Mouse (Mus musculus) heart, embryonic 16.5 days (tissue): ENCODE data around the gene Fam50b. TPM values are rescaled to one million over a fixed set of nuclear protein-coding genes. Genes with fewer than 3 reads are reported as not detected.

Experiments
- ATAC-seq: fragments of 200-750 bp; cut with Nextera tagmentation; replicated peaks from 2 replicates; pipeline ENCODE4 v1.8.0; 2017; ENCODE audit warnings: moderate number of reproducible peaks; ENCODE audit not compliant: insufficient read depth, low FRiP score; ENCODE audit errors: extremely low read depth
- H3K27ac ChIP-seq: fragments of 300-500 bp; sonication (generic); 2 replicates; pipeline ENCODE4 v1.5.1; 2014; ENCODE audit warnings: mild to moderate bottlenecking, low read length, control low read depth, moderate library complexity
- H3K27me3 ChIP-seq: fragments of 300-500 bp; sonication (generic); 2 replicates; pipeline ENCODE4 v1.6.1; 2014; ENCODE audit warnings: low read length, mixed read lengths; ENCODE audit not compliant: control insufficient read depth, insufficient read depth
- H3K36me3 ChIP-seq: fragments of 300-500 bp; sonication (generic); 2 replicates; pipeline ENCODE4 v1.6.1; 2014; ENCODE audit not compliant: control insufficient read depth, insufficient read depth
- H3K4me1 ChIP-seq: fragments of 300-500 bp; sonication (generic); 2 replicates; pipeline ENCODE4 v1.6.1; 2014; ENCODE audit warnings: low read length, mixed read lengths; ENCODE audit not compliant: control insufficient read depth, insufficient read depth
- H3K4me2 ChIP-seq: fragments of 300-500 bp; sonication (generic); 2 replicates; pipeline ENCODE4 v1.6.1; 2014; ENCODE audit warnings: low read depth, mild to moderate bottlenecking, control low read depth, low read length
- H3K4me3 ChIP-seq: fragments of 300-500 bp; sonication (generic); 2 replicates; pipeline ENCODE4 v1.5.1; 2014; ENCODE audit warnings: mild to moderate bottlenecking, control low read depth, low read length
- H3K9ac ChIP-seq: fragments of 300-500 bp; sonication (generic); 2 replicates; pipeline ENCODE4 v1.6.1; 2014; ENCODE audit warnings: low read length, control low read depth
- H3K9me3 ChIP-seq: fragments of 300-500 bp; sonication (generic); replicated peaks from 2 replicates; pipeline ENCODE4 v1.6.1; 2016; ENCODE audit warnings: low read length; ENCODE audit not compliant: control insufficient read depth
- WGBS: fragments of 180-500 bp; shearing (Covaris S2); extraction: QIAGEN DNeasy Blood & Tissue Kit; methylation state at CpG from one replicate; pipeline ENCODE4 v1.1.7; 2014; 5-methylcytosine and 5-hydroxymethylcytosine counted together
- polyA plus RNA-seq: library from polyadenylated mRNA; unstranded; fragments of >200 nt; fragmentation: Nextera tagmentation; extraction: Ambion mirVana; gene quantifications from 2 replicates; pipeline ENCODE4 v1.2.1, GENCODE M21; 2015

The Fam50b gene
- polyA plus RNA-seq, 1 experiment from 2014 or later: not detected

GRCm38 (mm10) chr13:34780856-34781610, 46.4 kb downstream of the Fam50b start:
- Histone ChIP-seq H3K9me3 (no peaks in the 10 kb centered on the region), H3K27me3 (no peaks in the 10 kb centered on the region), H3K9ac (no peak overlapping the region), H3K4me1 (peaks cover 11% of the 10 kb centered on the region), H3K4me2 (no peak overlapping the region), H3K4me3 (no peak overlapping the region), H3K36me3 (no peaks in the 10 kb centered on the region), H3K27ac (peak overlapping the region; percentile 75)
- 54% methylated on average over 7 of the region's 7 CpGs for WGBS
- ATAC-seq: no peak

- peak; percentile 65; the same call in 1 of the 2 replicates for ATAC-seq
- WGBS: 51% methylated on average over 4 of the region's 4 CpGs
Measured at GRCm38 (mm10) chr13:34781611-34782009, 47.0 kb downstream of the Fam50b start.

GRCm38 (mm10) chr13:34784818-34785217, 50.2 kb downstream of the Fam50b start:
- Histone ChIP-seq H3K4me3 (no peak overlapping the region), H3K27ac (no peak overlapping the region), H3K4me1 (peaks cover 23% of the 10 kb centered on the region), H3K9ac (no peak overlapping the region), H3K9me3 (no peaks in the 10 kb centered on the region), H3K27me3 (no peaks in the 10 kb centered on the region; the same call in 1 of the 2 replicates), H3K36me3 (no peaks in the 10 kb centered on the region), H3K4me2 (no peak overlapping the region)
- 62% methylated on average over 8 of the region's 8 CpGs for WGBS
- 0 out of 2 replicates have a peak, but pooled peaks have one; percentile 28 for ATAC-seq

More at GRCm38 (mm10) chr13:34781611-34782009, 47.0 kb downstream of the Fam50b start:
- Histone ChIP-seq H3K9ac (no peak overlapping the region), H3K4me2 (no peak overlapping the region), H3K9me3 (no peaks in the 10 kb centered on the region), H3K4me3 (no peak overlapping the region), H3K4me1 (peaks cover 11% of the 10 kb centered on the region), H3K36me3 (no peaks in the 10 kb centered on the region), H3K27me3 (no peaks in the 10 kb centered on the region), H3K27ac (peak overlapping the region; percentile 75)

- Histone ChIP-seq H3K36me3 (no peaks in the 10 kb centered on the region), H3K4me1 (peaks cover 14% of the 10 kb centered on the region), H3K27me3 (no peaks in the 10 kb centered on the region; the same call in 1 of the 2 replicates), H3K4me3 (no peak overlapping the region), H3K27ac (no peak overlapping the region), H3K9me3 (no peaks in the 10 kb centered on the region), H3K4me2 (no peak overlapping the region), H3K9ac (no peak overlapping the region)
- 72% methylated on average over 5 of the region's 5 CpGs for WGBS
- ATAC-seq: no peak
Measured at GRCm38 (mm10) chr13:34786634-34787033, 52.0 kb downstream of the Fam50b start.

GRCm38 (mm10) chr13:34787546-34787945, 52.9 kb downstream of the Fam50b start:
- H3K4me2 ChIP-seq: no peak overlapping the region
- 67% methylated on average over 5 of the region's 5 CpGs for WGBS
- H3K9me3 ChIP-seq: no peaks in the 10 kb centered on the region
- no peaks in the 10 kb centered on the region for H3K36me3 ChIP-seq
- H3K4me3 ChIP-seq: no peak overlapping the region
- no peaks in the 10 kb centered on the region; the same call in 1 of the 2 replicates for H3K27me3 ChIP-seq
- H3K27ac ChIP-seq: no peak overlapping the region
- peaks cover 13% of the 10 kb centered on the region for H3K4me1 ChIP-seq
- no peak for ATAC-seq
- H3K9ac ChIP-seq: no peak overlapping the region

GRCm38 (mm10) chr13:34789176-34789818, 54.6 kb downstream of the Fam50b start:
- no peak overlapping the region for H3K4me3 ChIP-seq
- H3K36me3 ChIP-seq: no peaks in the 10 kb centered on the region
- no peak overlapping the region for H3K4me2 ChIP-seq
- H3K9ac ChIP-seq: no peak overlapping the region
- H3K4me1 ChIP-seq: peaks cover 16% of the 10 kb centered on the region
- whole genome bisulfite sequencing: 48% methylated on average over 3 of the region's 3 CpGs
- H3K27ac ChIP-seq: peak overlapping the region; percentile 63
- no peaks in the 10 kb centered on the region; the same call in 1 of the 2 replicates for H3K27me3 ChIP-seq
- no peaks in the 10 kb centered on the region for H3K9me3 ChIP-seq
- ATAC-seq: peak; percentile 77

- Histone ChIP-seq H3K27me3 (no peaks in the 10 kb centered on the region; the same call in 1 of the 2 replicates), H3K36me3 (no peaks in the 10 kb centered on the region), H3K9me3 (no peaks in the 10 kb centered on the region), H3K9ac (no peak overlapping the region), H3K27ac (no peak overlapping the region), H3K4me3 (no peak overlapping the region), H3K4me1 (peaks cover 16% of the 10 kb centered on the region), H3K4me2 (no peak overlapping the region)
- WGBS: 51% methylated on average over 7 of the region's 7 CpGs
- no peak for ATAC-seq
Measured at GRCm38 (mm10) chr13:34793066-34793465, 58.4 kb downstream of the Fam50b start.

- WGBS: 31% methylated on average over 2 of the region's 2 CpGs
- Histone ChIP-seq H3K9ac (no peak overlapping the region), H3K9me3 (no peaks in the 10 kb centered on the region), H3K4me1 (peaks cover 12% of the 10 kb centered on the region), H3K4me2 (no peak overlapping the region), H3K36me3 (no peaks in the 10 kb centered on the region), H3K27me3 (no peaks in the 10 kb centered on the region), H3K27ac (no peak overlapping the region), H3K4me3 (no peak overlapping the region)
- no peak for ATAC-seq
Measured at GRCm38 (mm10) chr13:34793816-34794215, 59.2 kb downstream of the Fam50b start.

GRCm38 (mm10) chr13:34794426-34794825, 59.8 kb downstream of the Fam50b start:
- H3K4me1 ChIP-seq: peaks cover 6% of the 10 kb centered on the region
- no peak for ATAC-seq
- no peak overlapping the region for H3K4me2 ChIP-seq
- no peaks in the 10 kb centered on the region for H3K27me3 ChIP-seq
- no peak overlapping the region for H3K9ac ChIP-seq
- 54% methylated on average over 2 of the region's 2 CpGs for WGBS
- H3K36me3 ChIP-seq: no peaks in the 10 kb centered on the region
- H3K4me3 ChIP-seq: no peak overlapping the region
- H3K27ac ChIP-seq: no peak overlapping the region
- H3K9me3 ChIP-seq: no peaks in the 10 kb centered on the region
